Mouse (Mus musculus) heart, postnatal 0 days (tissue): Measurements from ENCODE around the gene Nipal4. TPM values are rescaled to one million over a fixed set of nuclear protein-coding genes. Genes with fewer than 3 reads are reported as not detected.
A peak's percentile ranks its signal among the peaks of the same experiment; 100 is the strongest.

Experiments used
- ATAC-seq: fragments of 200-750 bp; cut with Nextera tagmentation; 2 replicates; pipeline ENCODE4 v1.8.0; 2017; ENCODE audit warnings: low read depth, moderate number of reproducible peaks, moderate library complexity; ENCODE audit not compliant: insufficient read depth
- DNase-seq: peaks from one replicate; pipeline ENCODE4 v3.0.0-alpha.2; 2016; ENCODE audit warnings: low spot score
- H3K27ac ChIP-seq: fragments of 300-500 bp; sonication (generic); 2 replicates; pipeline ENCODE4 v1.5.1; 2014; ENCODE audit warnings: low read depth, mild to moderate bottlenecking
- H3K27me3 ChIP-seq: fragments of 300-500 bp; sonication (generic); 2 replicates; pipeline ENCODE4 v1.6.1; 2014; ENCODE audit warnings: low read length, mixed read lengths; ENCODE audit not compliant: control insufficient read depth, insufficient read depth
- H3K36me3 ChIP-seq: fragments of 300-500 bp; sonication (generic); replicated peaks from 2 replicates; pipeline ENCODE4 v1.6.1; 2014; ENCODE audit warnings: low read length, mixed read lengths; ENCODE audit not compliant: control insufficient read depth, insufficient read depth
- H3K4me1 ChIP-seq: fragments of 300-500 bp; sonication (generic); 2 replicates; pipeline ENCODE4 v1.6.1; 2014; ENCODE audit warnings: antibody characterized with exemption; ENCODE audit not compliant: control insufficient read depth, insufficient read depth
- H3K4me2 ChIP-seq: fragments of 300-500 bp; sonication (generic); 2 replicates; pipeline ENCODE4 v1.6.1; 2014; ENCODE audit warnings: low read depth, mild to moderate bottlenecking, low read length, moderate library complexity
- H3K4me3 ChIP-seq: fragments of 300-500 bp; sonication (generic); 2 replicates; pipeline ENCODE4 v1.5.1; 2014; ENCODE audit warnings: low read depth, low read length
- H3K9ac ChIP-seq: fragments of 300-500 bp; sonication (generic); replicated peaks from 2 replicates; pipeline ENCODE4 v1.6.1; 2014; ENCODE audit warnings: low read depth, low read length, mixed read lengths
- H3K9me3 ChIP-seq: fragments of 300-500 bp; sonication (generic); replicated peaks from 2 replicates; pipeline ENCODE4 v1.6.1; 2016; ENCODE audit warnings: low read length; ENCODE audit not compliant: control insufficient read depth
- CTCF ChIP-seq: IDR thresholded peaks from 2 replicates; pipeline ENCODE4 v1.5.1; 2016; ENCODE audit warnings: antibody characterized with exemption, control low read depth, low read depth
- EP300 ChIP-seq: IDR thresholded peaks from 2 replicates; pipeline ENCODE4 v1.6.1; 2016; ENCODE audit warnings: antibody characterized with exemption, low read depth
- WGBS: fragments of 180-500 bp; shearing (Covaris S2); extraction: QIAGEN DNeasy Blood & Tissue Kit; methylation state at CpG from one replicate; pipeline ENCODE4 v1.1.7; 2014; 5-methylcytosine and 5-hydroxymethylcytosine counted together
- polyA plus RNA-seq: library from polyadenylated mRNA; unstranded; fragments of >200 nt; fragmentation: Nextera tagmentation; extraction: Ambion mirVana; gene quantifications from 2 replicates; pipeline ENCODE4 v1.2.1, GENCODE M21; 2015
- total RNA-seq: library from RNA; depleted of rRNA; stranded (reverse); fragments of >200 nt; gene quantifications from 2 replicates; pipeline ENCODE4 v1.2.3, GENCODE M21; 2014; ENCODE audit warnings: low replicate concordance

Gene Nipal4
- total and polyA plus RNA-seq, 2 experiments from 2014 or later: 2.5 to 10.9 TPM

DNA sequence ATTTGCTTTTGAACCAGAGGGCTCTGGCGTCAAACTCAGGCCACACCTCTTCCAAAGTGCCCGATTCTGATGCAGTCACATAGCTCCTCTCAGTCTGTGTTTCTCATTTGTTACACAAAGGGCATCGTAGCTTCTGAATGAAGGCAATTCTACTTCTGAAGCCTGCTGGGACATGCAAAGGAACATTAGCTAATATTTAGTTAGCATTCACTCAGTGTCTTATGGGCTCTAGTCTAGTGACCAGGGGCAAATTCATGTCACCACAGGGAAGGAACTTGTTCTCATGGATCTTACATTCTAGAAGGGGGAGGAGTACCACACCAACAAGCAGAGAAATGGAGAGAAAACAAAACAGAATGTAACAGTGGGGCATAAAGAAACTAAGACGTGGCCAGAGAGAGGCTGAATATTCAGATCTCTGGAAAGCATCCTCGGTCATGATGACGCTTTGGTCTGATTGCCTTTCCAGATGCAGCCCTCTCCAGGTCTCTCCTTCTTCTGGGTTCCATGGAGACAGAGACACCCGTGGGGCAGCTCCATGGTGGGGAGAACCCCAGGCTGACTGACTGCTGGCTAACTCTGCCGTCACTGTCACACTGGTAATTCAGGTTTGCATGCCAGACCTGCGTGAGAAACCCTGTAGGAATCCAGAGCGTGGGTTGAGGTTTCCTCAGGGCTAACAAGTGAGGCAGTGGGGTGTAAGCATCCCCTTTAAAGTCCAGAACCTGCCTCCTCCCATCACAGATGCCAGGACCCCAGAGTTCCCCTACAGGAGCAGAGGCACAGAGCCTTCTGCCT, 11.1 kb upstream of the Nipal4 start:
- TF ChIP-seq CTCF: no peak
- no peak for TF ChIP-seq EP300

DNA sequence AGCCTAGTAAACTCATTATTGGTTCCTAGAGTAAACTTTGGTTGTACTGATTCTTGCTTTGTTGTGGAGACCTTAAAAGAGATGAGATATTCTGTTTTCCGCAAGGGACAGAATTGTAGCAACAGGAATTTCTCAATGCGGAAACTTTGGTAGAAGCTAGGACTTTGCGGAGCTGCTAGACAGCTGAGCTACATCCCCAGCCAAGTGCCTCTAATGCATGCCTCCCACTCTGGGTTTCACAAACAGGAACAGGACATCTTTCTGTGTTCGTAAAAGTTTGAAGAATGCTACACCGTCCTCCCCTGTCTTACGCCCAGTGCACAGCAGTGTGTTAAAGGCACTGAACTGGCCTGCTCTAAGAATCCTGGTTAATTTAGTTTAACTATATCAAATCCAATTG, 9.8 kb upstream of the Nipal4 start:
- Histone ChIP-seq H3K36me3 (no peaks in the 10 kb centered on the region), H3K27ac (no peak overlapping the region), H3K4me2 (no peak overlapping the region), H3K4me3 (no peak overlapping the region), H3K9ac (no peak overlapping the region), H3K27me3 (no peaks in the 10 kb centered on the region), H3K4me1 (no peaks in the 10 kb centered on the region), H3K9me3 (no peaks in the 10 kb centered on the region)
- WGBS: 71% methylated on average over 6 of the region's 6 CpGs
- TF ChIP-seq EP300: no peak
- TF ChIP-seq CTCF: no peak
- DNase-seq: no peak
- ATAC-seq: no peak

More for the DNA sequence above, 11.1 kb upstream of the Nipal4 start:
- no peak for ATAC-seq
- Histone ChIP-seq H3K27ac (no peak overlapping the region), H3K9ac (no peak overlapping the region), H3K9me3 (no peaks in the 10 kb centered on the region), H3K4me1 (no peaks in the 10 kb centered on the region), H3K4me2 (no peak overlapping the region), H3K36me3 (no peaks in the 10 kb centered on the region), H3K27me3 (no peaks in the 10 kb centered on the region), H3K4me3 (no peak overlapping the region)
- DNase-seq: no peak
- 81% methylated on average over 10 of the region's 10 CpGs for WGBS

DNA sequence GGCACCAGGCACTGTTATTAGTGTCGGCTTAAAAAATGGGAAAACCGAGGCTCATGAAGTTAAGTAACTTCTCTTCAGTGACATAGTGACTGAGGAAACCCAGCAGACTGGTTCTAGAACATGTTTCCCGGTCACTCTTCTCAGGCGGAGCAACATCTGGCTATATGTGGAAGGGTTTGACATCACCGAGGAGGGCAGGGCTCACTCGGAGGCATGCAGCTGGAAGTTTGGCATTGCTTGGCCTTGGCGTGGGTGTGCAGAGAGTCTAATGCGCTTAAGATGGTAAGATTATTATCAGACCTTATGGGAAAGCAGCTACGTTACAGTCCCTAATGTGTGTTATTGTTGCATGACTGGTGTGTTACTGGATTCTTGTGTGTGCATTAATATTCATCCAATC, 5.8 kb upstream of the Nipal4 start:
- H3K27ac ChIP-seq: no peak overlapping the region
- H3K9ac ChIP-seq: no peak overlapping the region
- 89% methylated on average over 9 of the region's 9 CpGs for WGBS

GRCm38 (mm10) chr11:46169908-46170307, 3.6 kb upstream of the Nipal4 start:
- DNase-seq: no peak
- H3K27me3 ChIP-seq: no peaks in the 10 kb centered on the region
- 65% methylated on average over 3 of the region's 3 CpGs for WGBS
- no peak overlapping the region for H3K27ac ChIP-seq
- H3K4me1 ChIP-seq: peaks cover 10% of the 10 kb centered on the region; the same call in 1 of the 2 replicates
- H3K4me3 ChIP-seq: no peak overlapping the region
- TF ChIP-seq CTCF: no peak
- TF ChIP-seq EP300: no peak
- H3K4me2 ChIP-seq: no peak overlapping the region
- H3K9me3 ChIP-seq: no peaks in the 10 kb centered on the region
- H3K36me3 ChIP-seq: no peaks in the 10 kb centered on the region
- no peak for ATAC-seq
- no peak overlapping the region for H3K9ac ChIP-seq

More for the DNA sequence above, 5.8 kb upstream of the Nipal4 start:
- no peak overlapping the region for H3K4me2 ChIP-seq
- no peaks in the 10 kb centered on the region for H3K4me1 ChIP-seq
- H3K36me3 ChIP-seq: no peaks in the 10 kb centered on the region
- DNase-seq (no peak), ATAC-seq (no peak)
- no peaks in the 10 kb centered on the region for H3K9me3 ChIP-seq
- TF ChIP-seq CTCF: no peak
- TF ChIP-seq EP300: no peak
- no peak overlapping the region for H3K4me3 ChIP-seq
- no peaks in the 10 kb centered on the region for H3K27me3 ChIP-seq

DNA sequence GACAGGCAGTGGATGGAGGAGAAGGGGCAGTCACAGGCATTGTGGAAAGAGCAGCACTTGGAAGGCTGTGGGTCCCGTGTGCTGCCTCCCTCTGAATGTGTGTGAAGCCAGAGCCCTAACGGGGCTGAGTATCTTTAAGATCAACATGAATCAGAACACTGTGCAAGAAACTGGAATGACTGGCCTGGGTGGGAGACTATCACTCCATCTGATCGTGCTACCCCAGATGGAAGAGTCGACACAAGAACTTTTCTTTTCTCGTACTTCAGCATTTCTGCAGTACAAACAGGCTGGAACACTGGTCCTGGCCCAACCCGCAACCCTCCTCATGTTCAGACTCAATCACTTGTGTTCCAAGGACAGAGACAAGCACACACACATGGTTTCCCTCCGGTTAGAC, 2.2 kb upstream of the Nipal4 start:
- H3K9me3 ChIP-seq: no peaks in the 10 kb centered on the region
- TF ChIP-seq EP300 (no peak), CTCF (no peak)
- no peaks in the 10 kb centered on the region for H3K36me3 ChIP-seq
- ATAC-seq: no peak
- WGBS: 89% methylated on average over 7 of the region's 7 CpGs
- H3K9ac ChIP-seq: no peak overlapping the region
- no peaks in the 10 kb centered on the region for H3K27me3 ChIP-seq
- no peak overlapping the region for H3K4me3 ChIP-seq
- H3K4me2 ChIP-seq: no peak overlapping the region
- DNase-seq: no peak
- peaks cover 10% of the 10 kb centered on the region; the same call in 1 of the 2 replicates for H3K4me1 ChIP-seq
- no peak overlapping the region for H3K27ac ChIP-seq

DNA sequence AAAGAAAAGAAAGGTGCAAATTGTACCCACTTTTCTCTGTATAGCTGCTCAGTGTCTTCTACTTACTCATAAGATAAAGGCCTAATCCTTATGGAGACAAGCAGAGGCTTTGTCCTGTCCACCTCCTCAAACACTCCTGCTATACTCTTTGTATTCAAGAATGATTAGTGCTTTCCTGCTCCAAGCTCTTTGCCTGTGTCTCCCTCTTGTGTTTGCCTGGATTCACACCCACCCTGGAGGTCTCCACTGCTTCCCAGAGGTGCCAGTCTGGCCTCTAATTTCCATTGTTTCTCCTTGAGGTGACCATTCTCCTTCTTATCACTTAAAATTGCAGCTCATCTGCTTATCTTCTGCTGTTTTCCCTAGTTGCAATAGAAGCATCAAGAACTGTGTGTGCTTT, 8.8 kb downstream of the Nipal4 start:
- Histone ChIP-seq H3K4me1 (no peaks in the 10 kb centered on the region), H3K9ac (no peak overlapping the region), H3K4me3 (no peak overlapping the region), H3K4me2 (no peak overlapping the region), H3K36me3 (no peaks in the 10 kb centered on the region), H3K27me3 (no peaks in the 10 kb centered on the region), H3K9me3 (no peaks in the 10 kb centered on the region), H3K27ac (no peak overlapping the region)
- ATAC-seq (peak; percentile 49), DNase-seq (peak; percentile 12)
- TF ChIP-seq EP300 (no peak), CTCF (peak; percentile 57)
